Mouse (Mus musculus) right cerebral cortex, postnatal 4 days (tissue): ENCODE data around the gene Slc39a11.

ENCODE experiments used
- DNase-seq: peaks from one replicate; pipeline ENCODE4 v3.0.0-alpha.2; 2022

The Slc39a11 gene

GRCm38 (mm10) chr11:113391664-113392063 lies 258.2 kb downstream of the Slc39a11 start:
- no peak for DNase-seq

DNA sequence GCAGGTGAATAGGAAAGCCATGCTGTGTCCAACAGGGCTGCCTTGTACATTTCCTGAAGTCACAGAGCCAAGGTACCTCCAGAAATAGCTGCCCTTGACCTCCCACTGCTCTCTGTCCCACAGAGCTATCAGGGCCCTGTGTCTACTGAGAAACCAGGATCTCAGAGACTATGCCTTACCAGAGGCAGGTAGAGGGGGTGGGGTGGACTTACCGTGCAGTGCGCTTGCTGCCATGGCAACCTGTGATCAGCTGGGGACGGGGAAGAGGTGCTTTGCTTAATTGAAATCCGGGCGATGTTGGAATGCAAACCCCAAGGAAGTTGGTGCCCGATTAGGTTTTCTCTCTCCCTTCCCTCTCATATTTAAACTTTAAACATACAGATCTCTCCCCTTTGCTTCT lies 260.2 kb downstream of the Slc39a11 start:
- DNase-seq, result peak; percentile 19

GRCm38 (mm10) chr11:113382674-113383571 lies 267.0 kb downstream of the Slc39a11 start:
- no peak for DNase-seq

- no peak for DNase-seq
Observed at GRCm38 (mm10) chr11:113381550-113381949, 268.3 kb downstream of the Slc39a11 start.

DNA sequence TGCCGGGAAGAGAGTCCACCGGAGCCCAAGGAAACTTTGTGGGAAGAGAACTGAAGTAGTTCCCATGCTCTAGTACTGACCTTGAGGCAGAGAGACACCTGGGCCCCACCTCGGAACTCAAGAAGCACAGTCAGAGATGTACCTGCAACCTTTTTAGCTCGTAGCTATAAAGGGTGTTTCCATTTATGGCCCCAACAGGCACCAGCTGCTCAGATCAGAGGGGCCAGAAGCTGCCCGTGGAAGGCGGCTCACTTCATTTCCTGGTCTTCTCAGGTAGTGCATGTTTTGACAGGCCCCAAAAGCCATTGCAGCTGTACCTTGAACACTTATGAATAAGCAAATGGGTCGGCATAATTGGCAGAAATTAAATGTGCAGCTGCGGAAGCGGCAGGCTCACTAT lies 271.0 kb downstream of the Slc39a11 start:
- DNase-seq, result no peak

- DNase-seq, result no peak
Observed at GRCm38 (mm10) chr11:113376066-113376465, 273.8 kb downstream of the Slc39a11 start.

GRCm38 (mm10) chr11:113373926-113374325 lies 276.0 kb downstream of the Slc39a11 start:
- no peak for DNase-seq

DNA sequence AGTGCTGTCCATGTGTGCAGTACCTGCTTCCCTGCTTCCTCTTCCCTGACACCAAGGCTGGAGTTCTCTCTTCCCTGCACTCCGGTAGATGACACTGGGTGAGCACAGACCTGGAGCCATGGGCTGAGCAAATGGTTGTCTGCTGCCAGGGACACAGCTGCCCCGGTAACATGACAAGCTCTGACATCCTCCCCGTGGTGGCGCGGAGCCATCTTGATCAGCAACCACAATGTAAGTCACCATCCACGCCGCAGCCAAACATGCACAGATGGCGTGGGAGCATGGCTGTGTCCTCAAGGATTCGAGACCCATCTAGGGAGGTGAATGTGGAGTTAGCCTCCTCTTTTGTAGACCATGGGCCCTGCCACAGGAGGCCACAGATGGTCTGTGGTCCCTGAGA lies 276.5 kb downstream of the Slc39a11 start:
- peak; percentile 17 for DNase-seq

DNA sequence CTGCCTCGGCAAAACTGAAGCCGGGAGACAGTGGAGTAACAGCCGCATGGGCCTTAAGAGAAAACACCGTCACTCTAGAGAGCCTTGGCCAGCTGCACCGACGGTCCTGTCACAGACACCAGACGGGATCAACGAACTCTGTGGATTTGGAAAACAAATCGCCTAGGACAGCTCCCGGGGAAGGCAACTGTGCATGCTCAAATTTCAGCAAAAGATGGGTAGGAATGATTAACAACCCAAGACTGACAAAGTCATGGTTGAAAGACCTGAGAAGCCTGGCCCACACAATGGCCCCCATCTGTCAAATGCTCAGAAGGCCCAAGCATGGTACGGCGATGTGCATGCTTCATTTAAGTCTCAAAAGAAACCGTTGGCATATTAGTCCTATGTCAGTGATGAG lies 281.8 kb downstream of the Slc39a11 start:
- no peak for DNase-seq

- DNase-seq, result no peak
Observed at GRCm38 (mm10) chr11:113366257-113367030, 283.4 kb downstream of the Slc39a11 start.

- no peak for DNase-seq
Observed at GRCm38 (mm10) chr11:113363739-113364138, 286.1 kb downstream of the Slc39a11 start.

DNA sequence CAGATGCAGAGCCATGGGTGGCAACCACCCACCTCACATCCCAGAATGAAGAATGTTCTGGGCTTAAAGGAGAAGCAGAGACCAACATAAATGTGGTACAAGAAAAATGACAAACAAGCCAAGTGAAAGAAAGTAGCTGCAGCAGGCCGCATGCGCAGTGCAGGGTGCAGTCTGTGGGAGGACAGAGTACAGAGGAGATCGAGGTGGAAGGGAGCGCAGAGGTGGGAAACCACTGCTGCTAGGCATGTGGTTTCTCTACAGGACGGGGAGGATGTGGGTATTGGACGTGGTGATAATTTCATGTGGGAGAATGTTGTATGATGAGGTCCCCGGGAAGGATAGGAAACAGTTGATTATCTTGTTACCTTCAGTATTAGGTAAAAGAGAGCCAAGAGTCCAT lies 287.3 kb downstream of the Slc39a11 start:
- no peak for DNase-seq

DNA sequence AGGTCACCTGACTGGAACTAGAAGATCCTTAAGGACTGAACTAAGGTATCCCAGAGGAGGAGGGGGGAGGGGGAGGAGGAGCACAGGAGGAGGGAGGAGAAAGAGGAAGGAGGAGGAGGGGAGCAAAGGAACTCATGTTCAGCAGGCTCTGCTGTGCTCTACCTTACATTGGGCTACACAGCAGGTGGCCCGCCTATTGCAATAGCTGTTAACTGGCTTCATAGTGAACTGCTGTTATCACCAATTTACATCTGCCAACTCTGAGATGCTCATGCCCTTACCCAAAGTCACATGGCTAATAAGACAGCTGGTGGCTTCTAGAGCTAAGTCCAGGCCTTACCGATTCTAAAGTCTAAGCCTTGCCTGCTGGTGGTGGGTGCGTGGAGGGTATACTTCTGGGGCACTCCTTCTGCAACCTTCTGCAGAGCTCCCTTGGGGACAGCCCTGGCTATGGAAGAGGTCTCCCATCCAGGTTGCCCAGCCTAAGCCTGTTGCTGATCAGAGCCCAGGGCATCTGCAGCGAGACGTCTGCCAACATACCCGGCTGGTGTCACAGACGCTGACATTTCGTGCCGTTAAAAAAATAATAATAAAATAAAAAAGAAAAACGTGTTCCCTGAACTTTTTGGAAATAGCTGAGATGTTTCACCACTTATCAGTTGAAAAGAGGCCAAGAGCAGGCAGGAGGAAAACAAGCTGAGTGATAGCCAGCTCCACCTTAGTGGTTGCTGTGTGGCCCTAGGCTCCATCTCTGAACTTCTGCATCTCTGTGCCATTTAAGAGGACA lies 289.6 kb downstream of the Slc39a11 start:
- no peak for DNase-seq

DNA sequence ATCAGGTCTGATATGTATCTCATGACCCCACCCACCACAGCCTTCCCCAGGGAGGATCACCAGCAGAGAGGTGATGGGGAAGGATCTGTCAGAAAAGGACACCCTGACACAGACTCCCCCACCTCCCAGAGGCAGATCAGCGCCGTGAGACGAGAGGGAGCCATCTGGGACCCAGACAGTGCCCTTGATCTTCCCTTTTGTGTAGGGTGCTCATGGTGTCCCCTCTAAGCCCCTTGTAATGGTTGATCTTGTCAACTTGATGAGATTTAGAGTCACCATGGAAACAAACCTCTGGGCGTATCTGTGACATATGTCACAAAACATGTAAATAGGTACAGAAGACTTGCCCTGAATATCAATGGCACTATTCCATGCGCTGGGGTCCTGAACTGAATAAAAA lies 293.9 kb downstream of the Slc39a11 start:
- DNase-seq, result no peak

GRCm38 (mm10) chr11:113352085-113352815 lies 297.6 kb downstream of the Slc39a11 start:
- no peak for DNase-seq

DNA sequence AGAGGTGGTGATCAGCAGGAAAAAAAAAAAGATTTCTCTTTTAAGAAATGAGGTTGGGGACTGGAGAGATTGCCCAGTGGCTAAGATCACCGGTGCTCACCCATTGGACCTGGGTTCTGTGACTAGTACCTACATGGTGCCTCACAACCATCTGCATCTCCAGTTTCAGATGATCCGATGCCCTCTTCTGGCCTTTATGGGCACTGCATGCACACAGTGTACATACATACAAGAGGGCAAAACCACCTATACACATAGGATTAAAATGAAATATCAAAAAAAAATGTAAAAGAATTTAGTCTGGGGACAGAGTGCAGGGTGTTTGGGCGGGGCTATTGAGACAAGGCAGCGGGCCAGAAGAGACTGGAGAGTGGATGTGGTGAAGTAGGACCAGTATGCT lies 299.3 kb downstream of the Slc39a11 start:
- no peak for DNase-seq

- no peak for DNase-seq
Observed at GRCm38 (mm10) chr11:113346895-113347514, 302.9 kb downstream of the Slc39a11 start.

DNA sequence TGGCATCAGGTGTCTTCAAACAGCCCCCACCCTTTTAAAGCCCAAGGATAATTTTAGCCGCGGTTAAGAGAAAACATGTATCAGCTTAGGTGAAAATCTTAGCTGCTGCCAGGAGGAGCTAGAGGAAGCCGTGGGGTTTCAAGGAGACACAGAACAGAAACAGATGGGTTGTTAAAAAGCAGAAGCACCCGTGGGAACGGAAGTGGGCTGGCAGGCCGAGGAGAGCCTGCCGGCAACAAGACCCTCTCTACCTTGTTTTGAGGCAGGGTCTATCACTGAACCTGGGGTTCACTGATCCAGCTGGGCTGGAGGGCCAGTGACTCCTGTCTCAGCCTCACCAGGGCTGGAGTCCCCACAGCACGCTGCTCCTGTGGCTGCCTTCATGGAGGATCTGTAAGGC lies 310.1 kb downstream of the Slc39a11 start:
- DNase-seq, result no peak

- no peak for DNase-seq
Observed at GRCm38 (mm10) chr11:113338581-113338980, 311.3 kb downstream of the Slc39a11 start.

GRCm38 (mm10) chr11:113335706-113336105 lies 314.2 kb downstream of the Slc39a11 start:
- DNase-seq, result peak; percentile 45

GRCm38 (mm10) chr11:113334444-113334881 lies 315.4 kb downstream of the Slc39a11 start:
- DNase-seq, result no peak

- DNase-seq, result no peak
Observed at GRCm38 (mm10) chr11:113333535-113333934, 316.3 kb downstream of the Slc39a11 start.
